Mouse (Mus musculus) megakaryocyte progenitor cell, adult 5-6 weeks (primary cell): ENCODE results near the gene Olfr632. TPM values are rescaled to one million over a fixed set of nuclear protein-coding genes. Genes with fewer than 3 reads are reported as not detected.
"Not testable (repeated sequence)": the region's sequence is repeated elsewhere in the genome, so short reads cannot be mapped to it uniquely, and the experiment has no call there.

Experiments used
- ATAC-seq: replicated peaks from 2 replicates; pipeline ENCODE4 v1.8.0; 2016; ENCODE audit warnings: mild to moderate bottlenecking, moderate TSS enrichment, inconsistent platforms; ENCODE audit not compliant: poor library complexity
- total RNA-seq, 2 experiments: library from RNA; stranded (forward) in 1 of 2; stranded (reverse) in 1 of 2; fragments of 157-497, 149-512 nt in 1 of 2; fragments of 200-1000 nt in 1 of 2; gene quantifications; 2 replicates each; pipeline versions ENCODE4 v1.2.3 to v1.2.4; 2015 to 2017

Olfr632 gene
- total RNA-seq (2015) (not detected in 2 replicates), total RNA-seq (2017) (not detected in 2 replicates)

GRCm38 (mm10) chr7:103934264-103934663 lies at the start of gene Olfr632:
TSS of gene Olfr632 (plus strand) at chr7:103934347.
- ATAC-seq, result no peak

- no peak for ATAC-seq
Measured at GRCm38 (mm10) chr7:103886152-103886551, 48.0 kb upstream of the Olfr632 start, which contains the start of gene Olfr66. TSS of gene Olfr66 (minus strand) at chr7:103886252.

- no peak for ATAC-seq
Measured at GRCm38 (mm10) chr7:103894385-103894784, 39.8 kb upstream of the Olfr632 start, which contains the start of gene Olfr64. TSS of gene Olfr64 (minus strand) at chr7:103894485.

GRCm38 (mm10) chr7:103903187-103903586 lies 31.0 kb upstream of the Olfr632 start, which contains the start of gene Olfr65:
TSS of gene Olfr65 (plus strand) at chr7:103903487.
- ATAC-seq, result no peak

GRCm38 (mm10) chr7:103910047-103910446 lies 24.1 kb upstream of the Olfr632 start:
- ATAC-seq, result peak; percentile 90

GRCm38 (mm10) chr7:103912969-103913511 lies 21.1 kb upstream of the Olfr632 start:
- peak; percentile 74 for ATAC-seq

GRCm38 (mm10) chr7:103915338-103915737 lies 18.8 kb upstream of the Olfr632 start:
- ATAC-seq, result peak; percentile 62

GRCm38 (mm10) chr7:103928525-103928924 lies 5.6 kb upstream of the Olfr632 start, which contains the start of gene Olfr631:
TSS of gene Olfr631 (plus strand) at chr7:103928825.
- ATAC-seq, result no peak

GRCm38 (mm10) chr7:103942730-103943129 lies 8.6 kb downstream of the Olfr632 start:
- ATAC-seq, result peak; percentile 100

- no peak for ATAC-seq
Measured at GRCm38 (mm10) chr7:103944137-103944536, 10.0 kb downstream of the Olfr632 start, which contains the start of gene Olfr633. TSS of gene Olfr633 (plus strand) at chr7:103944437.

- not testable (repeated sequence) for ATAC-seq
Measured at GRCm38 (mm10) chr7:103966873-103967272, 32.7 kb downstream of the Olfr632 start.

GRCm38 (mm10) chr7:103970852-103971251 lies 36.7 kb downstream of the Olfr632 start, which contains the start of gene Olfr635:
TSS of gene Olfr635 (plus strand) at chr7:103971152.
- no peak for ATAC-seq

GRCm38 (mm10) chr7:103971782-103972181 lies 37.6 kb downstream of the Olfr632 start:
- peak; percentile 96 for ATAC-seq

Other genes with a start within 250 kb of the Olfr632 start
Only the 30 nearest of the 33 such genes appear.
- not detected in 2 replicates for gene Olfr628, start 204.0 kb upstream of the Olfr632 start, total RNA-seq (2015)
- gene Olfr628, start 204.0 kb upstream of the Olfr632 start, total RNA-seq (2017), result not detected in 2 replicates
- gene Olfr629, start 189.4 kb upstream of the Olfr632 start, total RNA-seq (2015), result not detected in 2 replicates
- not detected in 2 replicates for gene Olfr629, start 189.4 kb upstream of the Olfr632 start, total RNA-seq (2017)
- not detected in 2 replicates for gene Olfr630, start 177.0 kb upstream of the Olfr632 start, total RNA-seq (2015)
- not detected in 2 replicates for gene Olfr630, start 177.0 kb upstream of the Olfr632 start, total RNA-seq (2017)
- not detected in 2 replicates for gene Olfr69, start 162.8 kb upstream of the Olfr632 start, total RNA-seq (2015)
- gene Olfr69, start 162.8 kb upstream of the Olfr632 start, total RNA-seq (2017), result not detected in 2 replicates
- gene Olfr68, start 154.6 kb upstream of the Olfr632 start, total RNA-seq (2015), result not detected in 2 replicates
- not detected in 2 replicates for gene Olfr68, start 154.6 kb upstream of the Olfr632 start, total RNA-seq (2017)
- gene Olfr67, start 142.5 kb upstream of the Olfr632 start, total RNA-seq (2015), result not detected in 2 replicates
- gene Olfr67, start 142.5 kb upstream of the Olfr632 start, total RNA-seq (2017), result not detected in 2 replicates
- 16.9 and 36.5 TPM in 2 replicates for gene Hbb-bt, start 120.4 kb upstream of the Olfr632 start, total RNA-seq (2015)
- 0.71 and 3.5 TPM in 2 replicates for gene Hbb-bt, start 120.4 kb upstream of the Olfr632 start, total RNA-seq (2017)
- gene Hbb-bs, start 106.3 kb upstream of the Olfr632 start, total RNA-seq (2015), result 25.1 and 66.9 TPM in 2 replicates
- gene Hbb-bs, start 106.3 kb upstream of the Olfr632 start, total RNA-seq (2017), result 7.5 and 24.0 TPM in 2 replicates
- gene Hbb-bh2, start 93.8 kb upstream of the Olfr632 start, total RNA-seq (2015), result not detected in 2 replicates
- not detected in 2 replicates for gene Hbb-bh2, start 93.8 kb upstream of the Olfr632 start, total RNA-seq (2017)
- not detected in 2 replicates for gene Hbb-bh1, start 91.2 kb upstream of the Olfr632 start, total RNA-seq (2015)
- gene Hbb-bh1, start 91.2 kb upstream of the Olfr632 start, total RNA-seq (2017), result not detected in 2 replicates
- not detected in 2 replicates for gene Hbb-y, start 81.1 kb upstream of the Olfr632 start, total RNA-seq (2015)
- gene Hbb-y, start 81.1 kb upstream of the Olfr632 start, total RNA-seq (2017), result not detected in 2 replicates
- gene Olfr66, start 48.1 kb upstream of the Olfr632 start, total RNA-seq (2015), result not detected in 2 replicates
- gene Olfr66, start 48.1 kb upstream of the Olfr632 start, total RNA-seq (2017), result not detected in 2 replicates
- not detected in 2 replicates for gene Olfr64, start 39.9 kb upstream of the Olfr632 start, total RNA-seq (2015)
- gene Olfr64, start 39.9 kb upstream of the Olfr632 start, total RNA-seq (2017), result not detected in 2 replicates
- not detected in 2 replicates for gene Olfr65, start 30.9 kb upstream of the Olfr632 start, total RNA-seq (2015)
- not detected in 2 replicates for gene Olfr65, start 30.9 kb upstream of the Olfr632 start, total RNA-seq (2017)
- gene Olfr631, start 5.5 kb upstream of the Olfr632 start, total RNA-seq (2015), result not detected in 2 replicates
- not detected in 2 replicates for gene Olfr631, start 5.5 kb upstream of the Olfr632 start, total RNA-seq (2017)
- gene Olfr633, start 10.1 kb downstream of the Olfr632 start, total RNA-seq (2015), result not detected in 2 replicates
- gene Olfr633, start 10.1 kb downstream of the Olfr632 start, total RNA-seq (2017), result not detected in 2 replicates
- gene Olfr635, start 36.8 kb downstream of the Olfr632 start, total RNA-seq (2015), result not detected in 2 replicates
- gene Olfr635, start 36.8 kb downstream of the Olfr632 start, total RNA-seq (2017), result not detected in 2 replicates
- not detected in 2 replicates for gene Olfr638, start 64.4 kb downstream of the Olfr632 start, total RNA-seq (2015)
- gene Olfr638, start 64.4 kb downstream of the Olfr632 start, total RNA-seq (2017), result not detected in 2 replicates
- 0.02 TPM in 1 of 2 replicates, not detected in the other for gene Olfr639, start 83.0 kb downstream of the Olfr632 start, total RNA-seq (2015)
- gene Olfr639, start 83.0 kb downstream of the Olfr632 start, total RNA-seq (2017), result not detected in 2 replicates
- not detected in 2 replicates for gene Olfr640, start 91.2 kb downstream of the Olfr632 start, total RNA-seq (2015)
- gene Olfr640, start 91.2 kb downstream of the Olfr632 start, total RNA-seq (2017), result not detected in 2 replicates
- gene Olfr641, start 101.1 kb downstream of the Olfr632 start, total RNA-seq (2015), result not detected in 2 replicates
- gene Olfr641, start 101.1 kb downstream of the Olfr632 start, total RNA-seq (2017), result not detected in 2 replicates
- not detected in 2 replicates for gene Olfr642, start 118.3 kb downstream of the Olfr632 start, total RNA-seq (2015)
- gene Olfr642, start 118.3 kb downstream of the Olfr632 start, total RNA-seq (2017), result not detected in 2 replicates
- gene 4930516K23Rik, start 127.1 kb downstream of the Olfr632 start, total RNA-seq (2015), result not detected in 2 replicates
- not detected in 2 replicates for gene 4930516K23Rik, start 127.1 kb downstream of the Olfr632 start, total RNA-seq (2017)
- not detected in 2 replicates for gene Olfr644, start 137.5 kb downstream of the Olfr632 start, total RNA-seq (2015)
- gene Olfr644, start 137.5 kb downstream of the Olfr632 start, total RNA-seq (2017), result not detected in 2 replicates
- not detected in 2 replicates for gene Olfr645, start 151.1 kb downstream of the Olfr632 start, total RNA-seq (2015)
- not detected in 2 replicates for gene Olfr645, start 151.1 kb downstream of the Olfr632 start, total RNA-seq (2017)
- gene Olfr646, start 170.5 kb downstream of the Olfr632 start, total RNA-seq (2015), result not detected in 2 replicates
- gene Olfr646, start 170.5 kb downstream of the Olfr632 start, total RNA-seq (2017), result not detected in 2 replicates
- not detected in 2 replicates for gene Ubqln5, start 195.5 kb downstream of the Olfr632 start, total RNA-seq (2015)
- not detected in 2 replicates for gene Ubqln5, start 195.5 kb downstream of the Olfr632 start, total RNA-seq (2017)
- gene Olfr643, start 203.1 kb downstream of the Olfr632 start, total RNA-seq (2015), result not detected in 2 replicates
- not detected in 2 replicates for gene Olfr643, start 203.1 kb downstream of the Olfr632 start, total RNA-seq (2017)
- not detected in 2 replicates for gene Ubqln3, start 208.9 kb downstream of the Olfr632 start, total RNA-seq (2015)
- not detected in 2 replicates for gene Ubqln3, start 208.9 kb downstream of the Olfr632 start, total RNA-seq (2017)
- gene Ubqlnl, start 216.2 kb downstream of the Olfr632 start, total RNA-seq (2015), result not detected in 2 replicates
- gene Ubqlnl, start 216.2 kb downstream of the Olfr632 start, total RNA-seq (2017), result not detected in 2 replicates